Mouse (Mus musculus): ENCODE data around the gene Opcml.

- no peak for TF ChIP-seq EP300 (IDR thresholded peaks at IDR 0.05; ENCODE audit: low read depth)
- TF ChIP-seq CTCF (IDR thresholded peaks at IDR 0.05; ENCODE audit: low read depth) = no peak
Measured at GRCm38 (mm10) chr9:28621939-28622338, 831.4 kb downstream of the Opcml start.
